Mouse (Mus musculus) midbrain, embryonic 16.5 days (tissue): ENCODE measurements around the gene Zbtb20. TPM values are rescaled to one million over a fixed set of nuclear protein-coding genes. Genes with fewer than 3 reads are reported as not detected.

Source experiments
- ATAC-seq: fragments of 200-750 bp; cut with Nextera tagmentation; 2 replicates; pipeline ENCODE4 v1.8.0; 2017; ENCODE audit warnings: moderate TSS enrichment
- H3K27ac ChIP-seq: fragments of 300-500 bp; sonication (generic); 2 replicates; pipeline ENCODE4 v1.5.1; 2014; ENCODE audit warnings: mild to moderate bottlenecking, low read length, mixed read lengths
- H3K27me3 ChIP-seq: fragments of 300-500 bp; sonication (generic); 2 replicates; pipeline ENCODE4 v1.6.1; 2014; ENCODE audit warnings: low read depth, low read length, mixed read lengths; ENCODE audit not compliant: control insufficient read depth, insufficient read depth
- H3K36me3 ChIP-seq: fragments of 300-500 bp; sonication (generic); 2 replicates; pipeline ENCODE4 v1.6.1; 2014; ENCODE audit warnings: mild to moderate bottlenecking, low read length, moderate library complexity, mixed read lengths; ENCODE audit not compliant: control insufficient read depth, insufficient read depth
- H3K4me1 ChIP-seq: fragments of 300-500 bp; sonication (generic); 2 replicates; pipeline ENCODE4 v1.6.1; 2014; ENCODE audit warnings: mild to moderate bottlenecking, low read length, mixed read lengths; ENCODE audit not compliant: control insufficient read depth, insufficient read depth
- H3K4me2 ChIP-seq: fragments of 300-500 bp; sonication (generic); 2 replicates; pipeline ENCODE4 v1.6.1; 2014; ENCODE audit warnings: mild to moderate bottlenecking, low read length, mixed read lengths
- H3K4me3 ChIP-seq: fragments of 300-500 bp; sonication (generic); 2 replicates; pipeline ENCODE4 v1.5.1; 2014; ENCODE audit warnings: low read depth, mild to moderate bottlenecking, low read length, moderate library complexity, mixed read lengths
- H3K9ac ChIP-seq: fragments of 300-500 bp; sonication (generic); 2 replicates; pipeline ENCODE4 v1.6.1; 2014; ENCODE audit warnings: low read depth, low read length, mixed read lengths
- H3K9me3 ChIP-seq: fragments of 300-500 bp; sonication (generic); replicated peaks from 2 replicates; pipeline ENCODE4 v1.6.1; 2014; ENCODE audit warnings: mild to moderate bottlenecking, low read length, mixed read lengths; ENCODE audit not compliant: control insufficient read depth, poor library complexity, severe bottlenecking
- WGBS: fragments of 180-500 bp; shearing (Covaris S2); extraction: QIAGEN DNeasy Blood & Tissue Kit; methylation state at CpG from one replicate; pipeline ENCODE4 v1.1.7; 2014; 5-methylcytosine and 5-hydroxymethylcytosine counted together
- polyA plus RNA-seq: library from polyadenylated mRNA; unstranded; fragments of >200 nt; fragmentation: Nextera tagmentation; extraction: Ambion mirVana; gene quantifications from 2 replicates; pipeline ENCODE4 v1.2.1, GENCODE M21; 2015

Gene Zbtb20
- polyA plus RNA-seq, 1 experiment from 2014 or later: 60.7 TPM

- H3K27me3 ChIP-seq: no peaks in the 10 kb centered on the region
- no peak overlapping the region for H3K4me2 ChIP-seq
- no peaks in the 10 kb centered on the region for H3K36me3 ChIP-seq
- no peaks in the 10 kb centered on the region for H3K9me3 ChIP-seq
- no peak overlapping the region for H3K9ac ChIP-seq
- H3K4me3 ChIP-seq: no peak overlapping the region
- H3K27ac ChIP-seq: no peak overlapping the region
- WGBS: 14% methylated on average over 3 of the region's 3 CpGs
- H3K4me1 ChIP-seq: 0 out of 2 replicates have a peak, but pooled peaks cover 4% of the 10 kb centered on the region
- peak; percentile 62; the same call in 1 of the 2 replicates for ATAC-seq
Measured at GRCm38 (mm10) chr16:43540108-43540507, 664.4 kb downstream of the Zbtb20 start.

GRCm38 (mm10) chr16:43540546-43541167, 665.0 kb downstream of the Zbtb20 start:
- Histone ChIP-seq H3K9me3 (no peaks in the 10 kb centered on the region), H3K4me2 (no peak overlapping the region), H3K4me3 (no peak overlapping the region), H3K27me3 (no peaks in the 10 kb centered on the region), H3K9ac (no peak overlapping the region), H3K27ac (no peak overlapping the region), H3K4me1 (0 out of 2 replicates have a peak, but pooled peaks cover 4% of the 10 kb centered on the region), H3K36me3 (no peaks in the 10 kb centered on the region)
- no peak for ATAC-seq
- WGBS: 95% methylated on average over 10 of the region's 10 CpGs

GRCm38 (mm10) chr16:43545261-43545660, 669.6 kb downstream of the Zbtb20 start:
- ATAC-seq: no peak
- Histone ChIP-seq H3K9me3 (no peaks in the 10 kb centered on the region), H3K4me3 (no peak overlapping the region), H3K27me3 (no peaks in the 10 kb centered on the region), H3K27ac (no peak overlapping the region), H3K36me3 (no peaks in the 10 kb centered on the region), H3K9ac (no peak overlapping the region), H3K4me1 (peaks cover 23% of the 10 kb centered on the region), H3K4me2 (no peak overlapping the region)
- WGBS: 92% methylated on average over 4 of the region's 4 CpGs

- H3K4me3 ChIP-seq: no peak overlapping the region
- H3K4me2 ChIP-seq: no peak overlapping the region
- ATAC-seq: no peak
- H3K27me3 ChIP-seq: no peaks in the 10 kb centered on the region
- WGBS: 49% methylated on average over 19 of the region's 19 CpGs
- no peak overlapping the region for H3K9ac ChIP-seq
- 0 out of 2 replicates have a peak overlapping the region, but pooled peaks have one; percentile 2 for H3K27ac ChIP-seq
- H3K9me3 ChIP-seq: no peaks in the 10 kb centered on the region
- peaks cover 23% of the 10 kb centered on the region for H3K4me1 ChIP-seq
- no peaks in the 10 kb centered on the region for H3K36me3 ChIP-seq
Measured at GRCm38 (mm10) chr16:43547323-43548180, 671.9 kb downstream of the Zbtb20 start.

DNA sequence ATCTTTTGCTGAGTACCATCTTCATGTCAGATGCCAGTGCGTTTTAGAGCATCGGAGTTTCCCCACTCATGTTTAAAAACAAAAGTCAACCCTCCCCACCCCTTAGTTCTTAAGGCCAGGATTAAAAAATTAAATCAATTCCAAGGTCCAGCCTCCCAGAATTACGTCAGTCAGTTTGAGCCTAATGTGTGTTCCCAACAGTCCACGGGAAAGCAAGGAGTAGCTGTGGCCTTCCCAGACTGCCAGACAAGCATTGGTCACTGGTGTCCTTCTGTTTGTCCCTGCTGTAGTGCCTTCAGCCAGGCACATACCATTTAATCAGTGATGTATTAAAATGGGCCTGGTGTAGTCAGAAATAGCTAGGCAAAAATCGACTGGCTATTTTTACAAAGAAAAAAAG, 673.1 kb downstream of the Zbtb20 start:
- Histone ChIP-seq H3K9ac (no peak overlapping the region), H3K27me3 (no peaks in the 10 kb centered on the region), H3K4me1 (peaks cover 23% of the 10 kb centered on the region), H3K4me2 (no peak overlapping the region), H3K27ac (no peak overlapping the region), H3K36me3 (no peaks in the 10 kb centered on the region), H3K9me3 (no peaks in the 10 kb centered on the region), H3K4me3 (no peak overlapping the region)
- ATAC-seq: no peak; the same call in 1 of the 2 replicates
- 58% methylated on average over 5 of the region's 5 CpGs for WGBS

GRCm38 (mm10) chr16:43549425-43550089, 673.9 kb downstream of the Zbtb20 start:
- ATAC-seq: no peak
- Histone ChIP-seq H3K36me3 (no peaks in the 10 kb centered on the region), H3K27ac (no peak overlapping the region), H3K9me3 (no peaks in the 10 kb centered on the region), H3K4me3 (no peak overlapping the region), H3K4me2 (no peak overlapping the region), H3K27me3 (no peaks in the 10 kb centered on the region), H3K9ac (no peak overlapping the region), H3K4me1 (peaks cover 23% of the 10 kb centered on the region)
- 48% methylated on average over 9 of the region's 9 CpGs for WGBS

- H3K9ac ChIP-seq: no peak overlapping the region
- 97% methylated on average over 1 of the region's 1 CpGs for WGBS
- no peak overlapping the region for H3K4me2 ChIP-seq
- H3K27ac ChIP-seq: no peak overlapping the region
- no peak overlapping the region for H3K4me3 ChIP-seq
- no peaks in the 10 kb centered on the region for H3K9me3 ChIP-seq
- ATAC-seq: no peak
- H3K36me3 ChIP-seq: no peaks in the 10 kb centered on the region
- H3K4me1 ChIP-seq: peaks cover 23% of the 10 kb centered on the region
- no peaks in the 10 kb centered on the region for H3K27me3 ChIP-seq
Measured at GRCm38 (mm10) chr16:43552443-43552842, 676.8 kb downstream of the Zbtb20 start.

GRCm38 (mm10) chr16:43557385-43557784, 681.7 kb downstream of the Zbtb20 start:
- peaks cover 5% of the 10 kb centered on the region for H3K4me1 ChIP-seq
- H3K36me3 ChIP-seq: no peaks in the 10 kb centered on the region
- peak overlapping the region; percentile 20; the same call in 1 of the 2 replicates for H3K27ac ChIP-seq
- H3K9me3 ChIP-seq: no peaks in the 10 kb centered on the region
- H3K27me3 ChIP-seq: no peaks in the 10 kb centered on the region
- H3K4me3 ChIP-seq: no peak overlapping the region
- H3K4me2 ChIP-seq: peak overlapping the region; percentile 18
- 0 out of 2 replicates have a peak, but pooled peaks have one; percentile 56 for ATAC-seq
- 44% methylated on average over 5 of the region's 5 CpGs for WGBS
- peak overlapping the region; percentile 48; the same call in 1 of the 2 replicates for H3K9ac ChIP-seq
